Mouse (Mus musculus) WW6 (cell line): ENCODE measurements around the gene Bmper.

Experiments
- DNase-seq: peaks from one replicate; pipeline ENCODE4 v3.0.0-alpha.2; 2013; ENCODE audit warnings: low read depth, low spot score

Bmper gene

GRCm38 (mm10) chr9:23300376-23300775, 77.5 kb downstream of the Bmper start:
- no peak for DNase-seq

DNA sequence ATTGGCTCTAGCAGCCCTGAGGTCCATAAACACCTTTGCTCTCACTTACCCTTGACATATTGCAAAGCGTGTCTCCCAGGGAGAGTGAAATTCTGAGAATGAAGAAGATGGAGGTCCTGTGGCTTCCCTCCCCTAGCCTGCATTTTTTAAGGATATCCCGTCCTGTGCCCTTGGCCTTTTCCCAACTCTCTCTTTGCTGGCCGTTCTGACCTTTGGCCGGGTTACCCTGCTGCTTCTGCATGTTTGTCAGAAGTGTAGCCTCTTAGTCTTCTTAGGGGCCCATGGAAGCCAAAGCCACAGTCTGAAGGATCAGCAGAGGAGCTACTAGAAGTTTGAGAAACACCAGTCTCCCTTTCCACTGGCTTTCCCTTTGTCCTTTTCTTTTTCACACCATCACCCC, 82.8 kb downstream of the Bmper start:
- no peak for DNase-seq

DNA sequence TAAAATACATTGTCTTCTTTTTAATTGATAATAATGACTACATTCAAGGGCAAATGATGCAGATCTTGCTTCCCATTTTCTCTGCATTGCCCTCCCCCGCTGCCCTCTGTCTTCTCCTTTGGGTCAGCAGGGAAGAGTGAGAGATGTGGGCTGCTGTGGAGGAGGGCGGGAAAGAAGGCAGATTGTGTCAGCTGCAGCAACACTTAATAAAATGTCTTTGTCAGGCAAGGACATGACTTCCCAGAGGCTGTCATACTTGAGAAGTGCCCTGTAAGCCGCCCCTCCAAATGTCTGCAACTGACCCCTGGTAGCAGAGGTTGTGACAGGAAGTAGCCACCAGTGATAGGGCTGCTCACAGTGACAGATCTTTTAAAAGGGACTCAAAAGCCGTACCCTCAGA, 83.3 kb downstream of the Bmper start:
- DNase-seq, result no peak

DNA sequence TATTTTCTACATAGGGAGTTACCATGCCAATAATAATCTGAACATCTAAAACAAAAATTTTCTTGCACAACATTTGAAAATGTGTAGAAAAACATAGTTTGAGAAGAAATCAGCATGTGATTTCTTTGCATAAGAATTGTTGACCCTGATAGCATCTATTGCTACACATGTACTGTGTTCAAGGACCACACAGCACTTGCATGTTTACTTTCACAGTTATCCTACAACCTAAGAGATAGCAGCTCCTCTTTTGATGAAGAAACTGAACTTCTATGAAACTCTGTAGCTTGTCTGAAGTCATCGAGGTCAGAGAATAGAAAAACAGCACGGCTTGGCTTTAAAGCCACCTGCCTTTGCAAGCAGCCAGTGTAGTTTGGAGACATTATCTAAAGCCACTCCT, 85.0 kb downstream of the Bmper start:
- DNase-seq, result no peak

GRCm38 (mm10) chr9:23310953-23311352, 88.1 kb downstream of the Bmper start:
- DNase-seq, result no peak

- DNase-seq, result no peak
Observed at GRCm38 (mm10) chr9:23311956-23312355, 89.1 kb downstream of the Bmper start.

GRCm38 (mm10) chr9:23312877-23313276, 90.0 kb downstream of the Bmper start:
- no peak for DNase-seq

DNA sequence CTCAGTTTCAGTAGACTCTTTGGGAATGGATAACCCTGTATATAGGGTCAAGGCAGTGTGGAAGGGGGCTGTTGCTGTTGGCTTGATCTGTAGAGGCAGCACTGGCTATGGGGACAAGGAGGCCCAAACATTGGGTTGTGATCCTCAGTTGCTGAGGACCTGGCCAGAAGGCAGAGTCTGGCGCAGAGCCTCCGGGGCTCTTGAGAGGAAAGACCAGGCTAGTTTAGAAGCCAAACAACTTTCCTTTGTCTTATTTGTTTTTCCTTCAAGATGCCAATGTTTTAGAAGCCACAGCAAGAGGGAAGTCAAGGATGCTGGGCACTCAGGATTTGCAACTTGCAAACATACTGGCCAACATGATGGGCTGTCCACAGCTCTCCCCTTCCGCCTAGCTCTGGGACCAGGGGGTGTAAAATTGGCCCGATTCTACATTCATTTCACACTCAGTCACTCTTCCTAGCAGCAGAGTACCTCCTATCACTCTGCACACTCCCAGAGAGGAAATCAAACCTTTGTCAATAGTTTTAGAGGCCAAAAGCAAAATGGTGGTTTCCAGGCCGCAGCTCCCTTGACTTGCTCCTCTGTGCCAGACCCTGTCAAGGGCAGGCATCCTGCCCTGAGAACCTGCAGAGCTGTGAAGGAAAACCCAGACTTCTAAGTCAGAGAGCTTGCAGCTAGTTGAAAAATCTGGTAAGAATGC, 92.9 kb downstream of the Bmper start:
- DNase-seq, result no peak

DNA sequence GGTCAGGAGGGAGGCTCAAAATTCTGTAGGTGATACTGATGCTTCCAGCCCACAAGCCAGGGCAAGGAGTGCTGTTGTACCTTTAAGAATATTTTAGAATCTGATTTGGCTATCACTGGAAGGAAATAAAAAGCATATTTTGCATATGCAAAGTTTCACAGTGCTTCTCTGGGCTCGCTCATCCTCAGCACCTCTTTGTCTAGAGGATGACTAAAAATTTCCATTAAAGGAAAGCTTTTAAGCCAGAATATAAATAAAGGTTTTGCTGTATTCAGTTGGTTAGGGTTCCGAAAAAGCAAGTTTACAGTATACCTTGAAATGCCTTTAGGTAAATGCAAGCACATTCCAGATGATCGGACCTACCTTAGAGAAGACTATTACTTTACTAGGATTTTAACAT, 105.0 kb downstream of the Bmper start:
- DNase-seq, result no peak

- DNase-seq, result no peak
Observed at GRCm38 (mm10) chr9:23333041-23333622, 110.3 kb downstream of the Bmper start.

GRCm38 (mm10) chr9:23340551-23340950, 117.7 kb downstream of the Bmper start:
- no peak for DNase-seq

GRCm38 (mm10) chr9:23341246-23341645, 118.4 kb downstream of the Bmper start:
- no peak for DNase-seq

DNA sequence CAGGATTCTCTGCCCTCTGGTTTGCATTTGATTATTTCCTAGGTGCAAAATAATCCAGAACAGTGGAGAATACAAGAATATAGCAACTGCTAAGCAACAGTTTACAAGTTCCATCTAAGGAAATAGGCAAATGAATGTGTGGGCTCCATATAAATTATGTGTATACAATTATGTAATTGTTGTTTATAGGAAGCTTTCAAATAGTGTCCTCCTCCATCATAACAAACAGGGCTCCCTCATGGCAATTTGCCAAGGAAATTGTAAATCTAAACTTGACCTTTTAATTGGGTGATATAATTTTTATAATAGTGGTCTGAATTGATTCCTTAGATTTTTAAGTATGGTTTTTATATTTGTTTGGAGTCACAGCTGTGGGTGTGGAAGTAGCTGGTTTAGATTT, 121.5 kb downstream of the Bmper start:
- no peak for DNase-seq

- no peak for DNase-seq
Observed at GRCm38 (mm10) chr9:23345093-23345844, 122.4 kb downstream of the Bmper start.

GRCm38 (mm10) chr9:23349603-23350002, 126.7 kb downstream of the Bmper start:
- DNase-seq, result no peak

- no peak for DNase-seq
Observed at GRCm38 (mm10) chr9:23351400-23351799, 128.5 kb downstream of the Bmper start.

DNA sequence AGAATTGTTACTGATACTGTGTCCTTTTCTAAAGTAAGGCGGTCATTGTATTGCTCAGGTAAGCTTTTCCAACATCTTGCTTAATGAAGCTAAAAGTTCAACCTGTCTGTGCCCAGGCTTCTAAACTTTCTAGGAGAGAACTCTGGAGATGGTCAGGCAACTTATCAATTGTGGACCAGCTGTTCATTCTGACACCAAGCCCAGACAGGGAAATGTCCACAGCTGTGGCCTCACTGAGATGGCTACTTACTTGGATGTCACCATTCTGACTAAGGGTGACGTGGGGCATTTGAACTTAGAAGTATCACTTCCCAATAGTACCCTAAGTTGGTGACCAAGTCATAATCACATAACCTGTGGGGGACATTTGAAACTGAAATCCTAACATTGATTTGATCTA, 129.5 kb downstream of the Bmper start:
- DNase-seq, result no peak

- DNase-seq, result no peak
Observed at GRCm38 (mm10) chr9:23354201-23354820, 131.4 kb downstream of the Bmper start.

GRCm38 (mm10) chr9:23358108-23358507, 135.2 kb downstream of the Bmper start:
- no peak for DNase-seq

DNA sequence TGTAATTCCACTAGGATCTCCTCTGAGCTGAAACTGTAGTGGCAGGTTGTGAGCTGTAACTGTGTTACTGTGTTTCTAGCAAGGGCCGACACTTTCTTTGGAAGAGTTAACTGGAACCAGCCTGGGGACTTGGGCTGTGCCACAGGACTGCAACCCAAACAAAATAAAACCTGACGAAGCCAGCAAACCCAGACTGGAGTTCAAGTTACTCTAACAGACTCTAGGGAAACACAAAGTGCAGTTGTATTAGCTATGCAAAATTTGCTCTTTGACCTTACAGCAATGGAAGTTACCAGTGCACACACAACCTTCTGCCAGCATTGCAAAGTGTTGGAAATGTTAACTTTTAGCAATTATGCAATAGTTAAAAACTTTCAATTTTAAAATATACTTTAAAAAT, 140.3 kb downstream of the Bmper start:
- no peak for DNase-seq

DNA sequence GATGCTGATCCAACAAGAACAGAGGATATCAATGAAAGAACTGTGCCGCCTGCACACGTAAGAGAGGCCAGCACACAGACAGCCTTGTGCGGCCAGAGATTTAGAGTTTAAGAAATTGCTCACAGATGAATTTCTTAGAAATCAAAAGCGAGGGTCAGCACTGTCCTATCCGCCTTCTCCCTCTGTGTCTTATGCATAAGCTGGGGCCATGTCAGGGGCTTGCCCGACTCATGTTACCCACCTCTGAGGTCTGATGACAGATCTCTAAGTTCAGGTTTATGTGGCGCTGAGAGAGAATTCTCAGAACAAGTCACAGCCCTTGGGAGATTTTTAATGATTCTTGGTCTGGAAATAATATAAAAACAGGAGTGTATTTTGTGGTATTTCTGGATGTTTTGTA, 140.7 kb downstream of the Bmper start:
- no peak for DNase-seq

GRCm38 (mm10) chr9:23364047-23364446, 141.2 kb downstream of the Bmper start:
- DNase-seq, result no peak
